Mouse (Mus musculus) liver (tissue): ENCODE measurements around the gene Itpripl2.

Experiments used
- DNase-seq: peaks from one replicate; pipeline ENCODE4 v3.0.0-alpha.2; 2020; ENCODE audit warnings: mixed read lengths

Itpripl2 gene

GRCm38 (mm10) chr7:118441535-118441934 is 50.2 kb downstream of the Itpripl2 start:
- DNase-seq: no peak

GRCm38 (mm10) chr7:118437101-118437802 is 54.5 kb downstream of the Itpripl2 start:
- DNase-seq: peak; percentile 32
